Mouse (Mus musculus) neural tube, embryonic 11.5 days (tissue): ENCODE measurements around the gene Slc17a5. TPM values are rescaled to one million over a fixed set of nuclear protein-coding genes. Genes with fewer than 3 reads are reported as not detected.
"Not testable (repeated sequence)": the region's sequence is repeated elsewhere in the genome, so short reads cannot be mapped to it uniquely, and the experiment has no call there.

ENCODE experiments used
- ATAC-seq: fragments of 200-750 bp; cut with Nextera tagmentation; 2 replicates; pipeline ENCODE4 v1.8.0; 2017; ENCODE audit warnings: moderate number of reproducible peaks, mild to moderate bottlenecking, moderate TSS enrichment, moderate library complexity; ENCODE audit not compliant: insufficient read depth, low FRiP score, low TSS enrichment
- DNase-seq: peaks from one replicate; pipeline ENCODE4 v3.0.0-alpha.2; 2015; ENCODE audit warnings: low spot score
- H3K27ac ChIP-seq: fragments of 300-500 bp; sonication (generic); 2 replicates; pipeline ENCODE4 v1.5.1; 2014; ENCODE audit warnings: low read depth, mild to moderate bottlenecking, low read length
- H3K27me3 ChIP-seq: fragments of 300-500 bp; sonication (generic); 2 replicates; pipeline ENCODE4 v1.6.1; 2014; ENCODE audit warnings: mild to moderate bottlenecking, low read length, mixed read lengths; ENCODE audit not compliant: control insufficient read depth, insufficient read depth
- H3K36me3 ChIP-seq: fragments of 300-500 bp; sonication (generic); 2 replicates; pipeline ENCODE4 v1.6.1; 2014; ENCODE audit warnings: mild to moderate bottlenecking, low read length, moderate library complexity, mixed read lengths; ENCODE audit not compliant: control insufficient read depth, insufficient read depth
- H3K4me1 ChIP-seq: fragments of 300-500 bp; sonication (generic); 2 replicates; pipeline ENCODE4 v1.6.1; 2014; ENCODE audit warnings: low read length, mixed read lengths; ENCODE audit not compliant: control insufficient read depth, insufficient read depth
- H3K4me2 ChIP-seq: fragments of 300-500 bp; sonication (generic); 2 replicates; pipeline ENCODE4 v1.6.1; 2014; ENCODE audit warnings: low read depth, mild to moderate bottlenecking, moderate library complexity
- H3K4me3 ChIP-seq: fragments of 300-500 bp; sonication (generic); 2 replicates; pipeline ENCODE4 v1.5.1; 2014; ENCODE audit warnings: low read depth, low read length
- H3K9ac ChIP-seq: fragments of 300-500 bp; sonication (generic); 2 replicates; pipeline ENCODE4 v1.6.1; 2014; ENCODE audit warnings: mild to moderate bottlenecking, low read length
- H3K9me3 ChIP-seq: fragments of 300-500 bp; sonication (generic); 2 replicates; pipeline ENCODE4 v1.6.1; 2016; ENCODE audit warnings: low read length; ENCODE audit not compliant: control insufficient read depth
- WGBS: fragments of 180-500 bp; shearing (Covaris S2); extraction: QIAGEN DNeasy Blood & Tissue Kit; methylation state at CpG from one replicate; pipeline ENCODE4 v1.1.7; 2014; 5-methylcytosine and 5-hydroxymethylcytosine counted together
- polyA plus RNA-seq: library from polyadenylated mRNA; unstranded; fragments of >200 nt; fragmentation: Nextera tagmentation; extraction: Ambion mirVana; gene quantifications from 2 replicates; pipeline ENCODE4 v1.2.1, GENCODE M21; 2014

Slc17a5 gene
- polyA plus RNA-seq, 1 experiment from 2014 or later = 10.6 TPM

GRCm38 (mm10) chr9:78488021-78488420, 99.8 kb downstream of the Slc17a5 start:
- not testable (repeated sequence) for ATAC-seq, DNase-seq

More at GRCm38 (mm10) chr9:78488021-78488420, 99.8 kb downstream of the Slc17a5 start:
- H3K4me1 ChIP-seq, H3K36me3 ChIP-seq, H3K9ac ChIP-seq, H3K4me3 ChIP-seq, H3K4me2 ChIP-seq, H3K9me3 ChIP-seq, H3K27me3 ChIP-seq, H3K27ac ChIP-seq: not testable (repeated sequence)
- WGBS = 95% methylated on average over 5 of the region's 5 CpGs

Other genes starting within 250 kb of the Slc17a5 start
- gene Gsta2, start 232.3 kb downstream of the Slc17a5 start, polyA plus RNA-seq = not detected in 2 replicates
- gene Dppa5a, start 219.9 kb downstream of the Slc17a5 start, polyA plus RNA-seq = 0.41 and 0.72 TPM in 2 replicates
- gene Ooep, start 209.3 kb downstream of the Slc17a5 start, polyA plus RNA-seq = 1.3 and 1.7 TPM in 2 replicates
- 0.28 and 0.50 TPM in 2 replicates for gene Ddx43, start 192.3 kb downstream of the Slc17a5 start, polyA plus RNA-seq
- gene Cgas, start 144.8 kb downstream of the Slc17a5 start, polyA plus RNA-seq = 0.84 and 0.93 TPM in 2 replicates
- 23.1 and 23.4 TPM in 2 replicates for gene Mto1, start 139.8 kb downstream of the Slc17a5 start, polyA plus RNA-seq
- gene Gm17324, start 139.3 kb downstream of the Slc17a5 start, polyA plus RNA-seq = 1.0 TPM in 1 of 2 replicates, not detected in the other
- gene Eef1a1, start 98.9 kb downstream of the Slc17a5 start, polyA plus RNA-seq = 4,747 and 4,837 TPM in 2 replicates
- 3.8 and 5.0 TPM in 2 replicates for gene Cd109, start 27.5 kb upstream of the Slc17a5 start, polyA plus RNA-seq